Mouse (Mus musculus) CH12.LX (cell line): ENCODE results near the gene Armc10.
"Not testable (repeated sequence)": the region's sequence is repeated elsewhere in the genome, so short reads cannot be mapped to it uniquely, and the experiment has no call there.

Source experiments
- BHLHE40 ChIP-seq: IDR thresholded peaks from 2 replicates; pipeline ENCODE4 v1.6.1; 2011; ENCODE audit warnings: mild to moderate bottlenecking, low read depth, low read length, improper control_type of control experiment
- CHD1 ChIP-seq: IDR thresholded peaks from 2 replicates; pipeline ENCODE4 v1.6.1; 2012; ENCODE audit warnings: low read depth, low read length, improper control_type of control experiment, inconsistent platforms
- CTCF ChIP-seq, 2 experiments: IDR thresholded peaks in 1 of 2; conservative IDR thresholded peaks in 1 of 2; 2 replicates each; pipeline ENCODE4 v1.5.1; 2011 to 2012; ENCODE audit warnings: low read depth in 2 of 2, low read length in 2 of 2, improper control_type of control experiment in 1 of 2, inconsistent platforms in 1 of 2, mild to moderate bottlenecking in 1 of 2, moderate library complexity in 1 of 2
- HCFC1 ChIP-seq: IDR thresholded peaks from 2 replicates; pipeline ENCODE4 v1.6.1; 2012; ENCODE audit warnings: low read depth, mild to moderate bottlenecking, inconsistent platforms, low read length, improper control_type of control experiment
- KAT2A ChIP-seq: IDR thresholded peaks from 2 replicates; pipeline ENCODE4 v1.6.1; 2012; ENCODE audit warnings: low read length, improper control_type of control experiment, inconsistent platforms; ENCODE audit not compliant: insufficient replicate concordance
- MYC ChIP-seq: IDR thresholded peaks from 2 replicates; pipeline ENCODE4 v1.6.1; 2011; ENCODE audit warnings: low read depth, mild to moderate bottlenecking, improper control_type of control experiment, low read length
- POLR2A ChIP-seq: IDR thresholded peaks from 2 replicates; pipeline ENCODE4 v1.6.1; 2011; ENCODE audit warnings: low read depth, mild to moderate bottlenecking, improper control_type of control experiment, low read length
- POLR2AphosphoS2 ChIP-seq: IDR thresholded peaks from 2 replicates; pipeline ENCODE4 v1.6.1; 2011; ENCODE audit warnings: low read depth, low read length, improper control_type of control experiment
- SIN3A ChIP-seq: IDR thresholded peaks from 2 replicates; pipeline ENCODE4 v1.6.1; 2012; ENCODE audit warnings: low read length, improper control_type of control experiment, inconsistent platforms
- SMC3 ChIP-seq: IDR thresholded peaks from 2 replicates; pipeline ENCODE4 v1.6.1; 2011; ENCODE audit warnings: low read depth, low read length, improper control_type of control experiment
- ZKSCAN1 ChIP-seq: IDR thresholded peaks from 2 replicates; pipeline ENCODE4 v1.6.1; 2012; ENCODE audit warnings: low read depth, inconsistent platforms, low read length, improper control_type of control experiment, borderline replicate concordance
- ZMIZ1 ChIP-seq: IDR thresholded peaks from 2 replicates; pipeline ENCODE4 v1.6.1; 2012; ENCODE audit warnings: low read depth, mild to moderate bottlenecking, inconsistent platforms, low read length, improper control_type of control experiment
- ZNF384 ChIP-seq: IDR thresholded peaks from 2 replicates; pipeline ENCODE4 v1.6.1; 2012; ENCODE audit warnings: low read depth, low read length, improper control_type of control experiment, inconsistent platforms

DNA sequence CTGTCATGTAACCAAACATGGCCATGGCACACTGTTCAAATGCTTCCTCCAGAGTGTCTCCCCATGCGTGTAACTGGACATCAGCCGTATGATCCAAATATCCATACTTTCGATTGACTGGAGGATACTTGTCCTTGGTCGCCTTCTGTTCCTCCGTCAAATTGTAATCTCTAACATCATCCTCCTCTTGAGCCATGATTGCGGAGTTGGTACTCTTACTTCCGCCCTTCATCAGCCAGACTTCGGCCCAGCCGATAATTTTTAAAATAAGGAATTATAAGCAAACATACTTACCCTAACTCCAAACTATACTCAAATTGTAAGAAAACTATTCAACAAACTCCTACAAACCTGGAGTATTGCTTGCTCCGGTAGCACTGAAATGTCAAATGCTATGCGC lies 31.3 kb upstream of the Armc10 start:
- not testable (repeated sequence) for TF ChIP-seq CHD1; MYC; ZMIZ1; ZKSCAN1; CTCF (conservative IDR thresholded peaks at IDR 0.05 in 1 of 2, IDR thresholded peaks at IDR 0.05 in 1 of 2; ENCODE audit: low read depth in 2 of 2, low read length in 2 of 2); SIN3A; HCFC1; BHLHE40; POLR2A; ZNF384; KAT2A; SMC3; POLR2AphosphoS2
